Mouse (Mus musculus) kidney, adult 9 months (tissue): ENCODE measurements at regions not wholly inside any gene's neighbourhood (a gene's known extent, or its start where the extent isn't known, plus 50 kb on each side); places are given as distances from the start of the nearest gene placed in this dataset.
"Not testable (repeated sequence)": the region's sequence is repeated elsewhere in the genome, so short reads cannot be mapped to it uniquely, and the experiment has no call there.

ENCODE experiments used
- DNase-seq: peaks from one replicate; pipeline ENCODE4 v3.0.0; 2022

- no peak for DNase-seq
These were observed 73.7 kb upstream of the 1110032F04Rik start for GRCm38 (mm10) chr3:68795641-68796040.

GRCm38 (mm10) chr3:68798408-68798807, 71.0 kb upstream of the 1110032F04Rik start:
- not testable (repeated sequence) for DNase-seq

- no peak for DNase-seq
These were observed 60.5 kb upstream of the 1110032F04Rik start for GRCm38 (mm10) chr3:68808866-68809265.

DNA sequence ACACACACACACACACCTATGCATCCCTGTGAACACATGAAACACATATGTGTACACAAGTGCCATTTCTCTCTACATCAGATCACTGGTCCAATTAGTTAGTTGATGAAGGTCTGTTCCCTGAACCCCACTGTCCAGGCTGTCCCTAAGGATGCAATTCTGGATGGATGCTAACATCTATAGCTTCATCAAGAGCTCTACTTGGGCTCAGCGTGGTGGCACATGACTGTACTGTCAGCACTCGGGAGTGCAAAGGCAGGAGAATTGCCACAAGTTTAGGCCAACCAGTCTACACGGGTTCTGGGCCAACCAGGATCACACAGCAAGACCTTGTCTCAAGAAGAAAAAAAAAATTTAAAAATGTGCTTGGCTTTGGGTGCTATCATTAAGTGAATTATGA, 55.9 kb upstream of the 1110032F04Rik start:
- DNase-seq = no peak

GRCm38 (mm10) chr3:68814011-68814690, 55.2 kb upstream of the 1110032F04Rik start:
- DNase-seq = no peak

GRCm38 (mm10) chr3:68815621-68816020, 53.8 kb upstream of the 1110032F04Rik start:
- DNase-seq = no peak

GRCm38 (mm10) chr3:68817321-68817720, 52.1 kb upstream of the 1110032F04Rik start:
- DNase-seq = no peak
